Mouse (Mus musculus) adrenal gland, postnatal 14 days (tissue): ENCODE results near the gene Acsl5. TPM values are rescaled to one million over a fixed set of nuclear protein-coding genes. Genes with fewer than 3 reads are reported as not detected.

ENCODE experiments used
- DNase-seq: peaks from one replicate; pipeline ENCODE4 v3.0.0; 2021; ENCODE audit warnings: mixed read lengths
- long read RNA-seq, 2 experiments: library from polyadenylated mRNA; stranded (forward); transcript quantifications; one replicate each; pipeline ENCODE4 v2.0.0; 2021
- total RNA-seq: library from RNA; stranded (reverse); gene quantifications from 2 replicates; pipeline ENCODE4 v1.2.3, GENCODE M21; 2021

Gene Acsl5
- 80.5 and 115 TPM in 2 replicates for total RNA-seq
- long read RNA-seq, experiment 1, full-length matches to known transcripts = 93 of 141 reads
- long read RNA-seq, experiment 1, partial matches to known transcripts = 35 of 141 reads
- long read RNA-seq, experiment 1, other reads (novel, unspliced or antisense) = 13 of 141 reads
- long read RNA-seq, experiment 2, full-length matches to known transcripts = 59 of 124 reads
- long read RNA-seq, experiment 2, partial matches to known transcripts = 34 of 124 reads
- long read RNA-seq, experiment 2, other reads (novel, unspliced or antisense) = 31 of 124 reads

GRCm38 (mm10) chr19:55251383-55252124 is at the start of gene Acsl5:
Gene Acsl5 (plus strand): TSS chr19:55251938.
- no peak for DNase-seq

- peak; percentile 65 for DNase-seq
These were observed 45.1 kb upstream of the Acsl5 start for GRCm38 (mm10) chr19:55206482-55207138.

- DNase-seq = no peak
These were observed 44.5 kb upstream of the Acsl5 start for GRCm38 (mm10) chr19:55207205-55207604.

- DNase-seq = no peak
These were observed 43.8 kb upstream of the Acsl5 start for GRCm38 (mm10) chr19:55207746-55208538.

GRCm38 (mm10) chr19:55208654-55209053 is 43.1 kb upstream of the Acsl5 start:
- no peak for DNase-seq

GRCm38 (mm10) chr19:55209084-55209483 is 42.7 kb upstream of the Acsl5 start:
- DNase-seq = no peak

GRCm38 (mm10) chr19:55211698-55212097 is 40.0 kb upstream of the Acsl5 start:
- DNase-seq = no peak

GRCm38 (mm10) chr19:55213617-55214340 is 38.0 kb upstream of the Acsl5 start:
- DNase-seq = no peak

GRCm38 (mm10) chr19:55216876-55217275 is 34.9 kb upstream of the Acsl5 start:
- DNase-seq = no peak

- no peak for DNase-seq
These were observed 34.4 kb upstream of the Acsl5 start for GRCm38 (mm10) chr19:55217365-55217764.

GRCm38 (mm10) chr19:55218192-55218739 is 33.5 kb upstream of the Acsl5 start:
- peak; percentile 90 for DNase-seq

- DNase-seq = no peak
These were observed 33.0 kb upstream of the Acsl5 start for GRCm38 (mm10) chr19:55218741-55219221.

GRCm38 (mm10) chr19:55219359-55219758 is 32.4 kb upstream of the Acsl5 start:
- no peak for DNase-seq

- no peak for DNase-seq
These were observed 30.5 kb upstream of the Acsl5 start for GRCm38 (mm10) chr19:55221208-55221607.

GRCm38 (mm10) chr19:55222268-55222667 is 29.5 kb upstream of the Acsl5 start:
- no peak for DNase-seq

- DNase-seq = no peak
These were observed 25.1 kb upstream of the Acsl5 start for GRCm38 (mm10) chr19:55226621-55227020.

GRCm38 (mm10) chr19:55227135-55227534 is 24.6 kb upstream of the Acsl5 start:
- no peak for DNase-seq

- DNase-seq = no peak
These were observed 20.7 kb upstream of the Acsl5 start for GRCm38 (mm10) chr19:55231081-55231480.

GRCm38 (mm10) chr19:55232136-55232535 is 19.6 kb upstream of the Acsl5 start:
- DNase-seq = peak; percentile 84

GRCm38 (mm10) chr19:55236026-55236425 is 15.7 kb upstream of the Acsl5 start:
- DNase-seq = peak; percentile 26

GRCm38 (mm10) chr19:55236564-55236963 is 15.2 kb upstream of the Acsl5 start:
- no peak for DNase-seq
